Mouse (Mus musculus): ENCODE measurements around the gene Pygo2. TPM values are rescaled to one million over a fixed set of nuclear protein-coding genes. Genes with fewer than 3 reads are reported as not detected.

Gene Pygo2
- polyA plus RNA-seq, 1 experiment = 45.4 TPM

DNA sequence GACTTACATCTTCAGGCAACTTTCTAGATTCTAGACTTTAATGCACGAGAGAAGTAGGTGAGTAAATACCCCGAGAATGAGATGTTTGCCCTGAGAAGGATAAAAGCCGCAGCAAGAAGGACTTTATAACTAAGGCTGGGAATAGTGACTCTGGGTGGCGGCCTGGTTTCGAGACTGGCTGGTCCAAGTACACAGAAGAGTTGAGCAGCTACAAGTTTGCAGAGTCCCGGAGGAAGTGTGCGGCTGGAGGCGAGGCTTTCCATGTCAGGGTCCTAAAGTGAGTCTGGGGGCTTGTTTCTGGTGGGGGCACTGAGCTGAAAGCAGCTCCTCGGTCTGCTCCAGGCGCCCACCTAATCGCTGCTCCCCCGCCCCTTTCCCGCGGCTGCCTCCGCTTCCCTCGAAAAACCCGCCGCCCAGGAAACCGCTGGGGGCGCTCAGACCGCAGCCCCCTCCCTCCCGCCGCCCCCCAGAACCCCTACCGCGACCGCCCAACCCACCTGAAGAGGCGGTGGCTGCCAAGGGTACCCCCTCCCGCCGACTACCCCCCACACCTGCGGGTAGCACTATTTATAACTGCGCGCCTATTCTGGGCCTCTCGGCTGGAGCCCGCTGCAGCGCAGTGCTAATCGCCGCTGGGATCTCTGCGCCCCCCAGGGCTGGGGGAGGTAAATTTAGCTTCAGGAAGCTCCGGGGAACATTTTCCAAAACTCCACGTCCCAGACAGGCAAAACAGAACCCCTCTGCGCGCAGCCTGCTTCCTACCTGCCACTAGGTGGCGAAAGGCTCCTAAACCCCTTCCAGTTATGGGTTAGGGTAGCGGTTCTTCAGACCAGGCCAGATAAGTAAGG lies 34.0 kb upstream of the Pygo2 start:
- Histone ChIP-seq H3K4me1 (ENCODE audit: control insufficient read depth, insufficient read depth, low read length) (no peaks in the 10 kb centered on the region; the same call in 1 of the 2 replicates), H3K27ac (ENCODE audit: control insufficient read depth, insufficient read depth, low read depth, low read length, poor library complexity) (no peak overlapping the region)
- WGBS = under 1% methylated on average over 43 of the region's 44 CpGs

DNA sequence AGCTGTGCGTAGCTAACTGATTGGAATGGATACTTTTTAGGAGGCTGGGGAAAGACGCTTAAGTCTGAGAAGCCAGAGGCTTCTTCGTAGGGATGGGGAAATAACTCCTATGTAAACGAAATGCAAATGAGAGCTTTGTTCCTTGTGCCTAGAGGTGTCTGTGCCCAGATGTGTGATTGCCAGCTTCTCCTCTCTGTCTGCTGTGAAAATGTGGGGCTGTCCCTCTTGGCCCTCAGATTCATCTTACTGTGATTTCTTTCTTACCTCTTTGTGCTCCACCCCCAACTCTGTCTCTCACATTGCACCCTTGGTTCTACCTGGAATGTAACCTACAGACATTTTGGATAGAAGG lies 33.4 kb upstream of the Pygo2 start:
- WGBS = under 1% methylated on average over 4 of the region's 4 CpGs
- no peak overlapping the region for H3K27ac ChIP-seq (ENCODE audit: control insufficient read depth, insufficient read depth, low read depth, low read length, poor library complexity)
- H3K4me3 ChIP-seq (replicated peaks; ENCODE audit: control insufficient read depth, low read depth, low read length) = no peak overlapping the region
- TF ChIP-seq CTCF (IDR thresholded peaks at IDR 0.05; ENCODE audit: control insufficient read depth, insufficient read depth, low read length) = no peak
- no peak for TF ChIP-seq POLR2A (IDR thresholded peaks at IDR 0.05; ENCODE audit: borderline replicate concordance, control insufficient read depth, low read depth, low read length)
- no peaks in the 10 kb centered on the region for H3K4me1 ChIP-seq (ENCODE audit: control insufficient read depth, insufficient read depth, low read length)

More for the DNA sequence above, 34.0 kb upstream of the Pygo2 start:
- TF ChIP-seq POLR2A (IDR thresholded peaks at IDR 0.05; ENCODE audit: borderline replicate concordance, control insufficient read depth, low read depth, low read length) = no peak
- peak; percentile 87 for TF ChIP-seq CTCF (IDR thresholded peaks at IDR 0.05; ENCODE audit: control insufficient read depth, insufficient read depth, low read length)
- peak overlapping the region; percentile 54 for H3K4me3 ChIP-seq (replicated peaks; ENCODE audit: control insufficient read depth, low read depth, low read length)

DNA sequence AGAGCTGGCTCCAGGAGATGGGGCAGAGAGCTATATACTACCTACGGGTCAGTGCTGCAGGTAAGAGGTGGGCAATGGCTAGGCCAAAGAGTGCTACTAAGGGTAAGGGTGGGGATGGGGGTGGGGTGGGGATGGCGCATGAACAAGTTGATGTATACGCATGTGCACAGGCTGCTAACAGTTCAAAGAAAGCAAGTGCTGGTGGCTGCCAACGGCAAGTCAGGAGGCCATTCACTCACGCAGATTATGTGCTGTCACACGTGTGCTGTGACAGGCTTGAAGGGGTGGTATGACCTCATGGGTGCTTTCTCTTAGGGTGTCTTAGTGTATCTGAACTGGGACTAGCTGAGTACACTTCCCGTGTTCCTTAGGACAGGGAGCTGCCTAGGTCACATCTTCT lies 28.7 kb upstream of the Pygo2 start:
- 89% methylated on average over 7 of the region's 7 CpGs for WGBS
- TF ChIP-seq CTCF (IDR thresholded peaks at IDR 0.05; ENCODE audit: control insufficient read depth, insufficient read depth, low read length) = no peak
- no peak for TF ChIP-seq POLR2A (IDR thresholded peaks at IDR 0.05; ENCODE audit: borderline replicate concordance, control insufficient read depth, low read depth, low read length)
- Histone ChIP-seq H3K27ac (ENCODE audit: control insufficient read depth, insufficient read depth, low read depth, low read length, poor library complexity) (no peak overlapping the region), H3K4me1 (ENCODE audit: control insufficient read depth, insufficient read depth, low read length) (no peaks in the 10 kb centered on the region), H3K4me3 (replicated peaks; ENCODE audit: control insufficient read depth, low read depth, low read length) (no peak overlapping the region)

DNA sequence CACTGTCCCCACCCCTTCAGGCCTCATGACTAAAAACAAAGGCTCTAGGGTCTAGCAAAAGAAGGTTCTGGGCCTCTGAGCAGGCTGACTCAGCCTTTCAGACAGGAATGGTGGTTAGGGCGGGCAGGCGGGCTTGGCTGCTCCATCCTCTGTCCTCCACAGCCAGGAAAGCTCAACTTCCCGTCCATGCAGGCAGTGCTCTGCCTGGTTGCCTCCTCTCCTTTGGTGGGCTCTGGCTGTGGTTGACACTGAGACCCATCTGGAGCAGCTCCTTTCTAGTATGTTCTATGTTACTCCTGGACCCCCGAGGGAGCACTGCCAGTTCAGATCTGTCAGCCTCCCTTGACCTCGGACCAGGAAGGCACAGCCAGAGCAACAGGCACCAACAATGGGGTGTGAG lies 27.3 kb upstream of the Pygo2 start, which contains the start of gene Lenep:
TSS of gene Lenep (minus strand) at position 101 of the 400 bp plus-strand sequence.
- no peak within 1 kb of the TSS for H3K4me3 ChIP-seq (replicated peaks; ENCODE audit: control insufficient read depth, low read depth, low read length)
- H3K27ac ChIP-seq (ENCODE audit: control insufficient read depth, insufficient read depth, low read depth, low read length, poor library complexity) = no peak within 1 kb of the TSS
- WGBS = 82% methylated on average over 5 of the region's 5 CpGs
- H3K4me1 ChIP-seq (ENCODE audit: control insufficient read depth, insufficient read depth, low read length) = no peaks in the 10 kb centered on the region
- TF ChIP-seq CTCF (IDR thresholded peaks at IDR 0.05; ENCODE audit: control insufficient read depth, insufficient read depth, low read length) (no peak), POLR2A (IDR thresholded peaks at IDR 0.05; ENCODE audit: borderline replicate concordance, control insufficient read depth, low read depth, low read length) (no peak)

DNA sequence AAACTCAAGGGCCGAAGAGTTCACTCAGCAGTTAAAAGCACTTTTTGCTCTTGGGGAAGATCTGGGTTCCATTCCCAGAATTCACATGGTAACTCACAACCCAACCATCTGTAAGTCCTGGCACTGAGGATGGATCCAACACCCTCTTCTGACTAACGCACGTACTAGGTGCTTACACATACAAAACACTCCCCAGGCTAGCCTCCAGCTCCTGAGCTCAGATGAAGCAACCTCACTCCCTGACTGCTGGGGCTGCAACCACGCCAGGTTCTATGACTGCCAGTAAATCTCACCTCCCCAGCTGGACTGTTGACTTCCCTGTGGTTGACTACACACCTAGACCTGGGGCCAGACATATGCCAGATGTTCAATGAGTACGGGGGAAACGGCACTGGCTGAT lies 23.1 kb upstream of the Pygo2 start:
- Histone ChIP-seq H3K27ac (ENCODE audit: control insufficient read depth, insufficient read depth, low read depth, low read length, poor library complexity) (no peak overlapping the region), H3K4me3 (replicated peaks; ENCODE audit: control insufficient read depth, low read depth, low read length) (no peak overlapping the region), H3K4me1 (ENCODE audit: control insufficient read depth, insufficient read depth, low read length) (no peaks in the 10 kb centered on the region)
- TF ChIP-seq CTCF (IDR thresholded peaks at IDR 0.05; ENCODE audit: control insufficient read depth, insufficient read depth, low read length) = no peak
- TF ChIP-seq POLR2A (IDR thresholded peaks at IDR 0.05; ENCODE audit: borderline replicate concordance, control insufficient read depth, low read depth, low read length) = no peak
- WGBS = 88% methylated on average over 6 of the region's 6 CpGs

DNA sequence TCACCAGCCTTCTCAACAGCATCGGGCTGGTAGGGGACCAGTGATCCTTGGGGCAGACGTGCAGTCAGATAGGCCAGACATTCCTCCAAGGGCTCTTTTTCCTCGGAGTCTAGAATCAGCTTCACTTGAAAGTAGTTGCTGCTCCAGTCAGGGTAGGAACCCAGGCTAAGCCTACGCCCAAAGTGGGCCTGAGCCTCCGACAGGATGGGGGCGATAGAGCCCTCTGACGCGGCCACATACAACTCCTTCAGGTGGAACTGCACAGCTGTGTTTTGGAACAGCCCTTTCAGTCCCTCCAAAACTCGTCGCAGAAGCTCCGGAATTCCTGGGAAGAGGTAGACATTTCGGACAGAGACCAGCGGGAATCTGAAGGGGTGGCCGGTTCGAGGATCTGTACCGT lies 21.6 kb upstream of the Pygo2 start:
- Histone ChIP-seq H3K27ac (ENCODE audit: control insufficient read depth, insufficient read depth, low read depth, low read length, poor library complexity) (no peak overlapping the region), H3K4me1 (ENCODE audit: control insufficient read depth, insufficient read depth, low read length) (no peaks in the 10 kb centered on the region), H3K4me3 (replicated peaks; ENCODE audit: control insufficient read depth, low read depth, low read length) (no peak overlapping the region)
- WGBS = 90% methylated on average over 16 of the region's 16 CpGs
- TF ChIP-seq POLR2A (IDR thresholded peaks at IDR 0.05; ENCODE audit: borderline replicate concordance, control insufficient read depth, low read depth, low read length) = no peak
- no peak for TF ChIP-seq CTCF (IDR thresholded peaks at IDR 0.05; ENCODE audit: control insufficient read depth, insufficient read depth, low read length)

DNA sequence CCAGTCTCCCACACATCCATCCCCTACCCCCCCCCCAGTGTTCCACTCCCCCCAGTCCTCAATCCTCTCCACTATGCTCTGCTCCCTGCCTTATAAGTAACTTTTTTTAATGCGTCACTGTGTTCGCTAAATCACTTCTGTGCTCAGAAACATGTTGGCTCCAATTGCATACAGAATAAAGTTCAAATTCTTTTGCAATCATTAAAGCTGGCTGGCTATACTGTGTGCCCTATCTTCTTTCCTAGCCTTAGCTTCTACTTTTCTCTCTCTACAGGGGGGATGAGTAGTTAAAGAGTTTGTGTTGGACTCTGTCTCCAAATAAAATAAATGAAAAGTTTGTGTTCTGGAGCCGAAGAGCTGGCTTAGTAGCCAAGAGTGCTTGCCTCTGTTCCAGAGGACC lies 20.3 kb upstream of the Pygo2 start:
- WGBS = 90% methylated on average over 3 of the region's 3 CpGs
- TF ChIP-seq POLR2A (IDR thresholded peaks at IDR 0.05; ENCODE audit: borderline replicate concordance, control insufficient read depth, low read depth, low read length) (no peak), CTCF (IDR thresholded peaks at IDR 0.05; ENCODE audit: control insufficient read depth, insufficient read depth, low read length) (no peak)

DNA sequence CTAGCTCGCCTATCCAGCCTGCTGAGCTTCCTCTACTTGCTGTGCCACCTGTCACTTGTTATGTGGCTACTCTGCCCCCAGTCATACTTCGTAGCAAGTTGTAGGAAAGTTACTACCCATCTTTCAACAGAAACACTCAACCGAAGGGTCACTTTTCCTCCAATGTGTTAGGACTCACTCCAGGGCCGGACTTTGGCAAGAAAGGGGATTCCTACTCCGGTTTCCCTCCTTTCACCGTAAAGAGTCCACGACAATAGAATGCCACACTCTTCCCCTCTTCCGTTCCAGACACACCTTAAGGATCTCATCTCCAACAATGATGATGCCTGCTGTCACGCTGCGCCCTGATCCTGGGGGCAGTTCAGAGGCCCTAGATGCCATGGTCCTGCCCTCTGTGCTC lies 19.1 kb upstream of the Pygo2 start:
- TF ChIP-seq CTCF (IDR thresholded peaks at IDR 0.05; ENCODE audit: control insufficient read depth, insufficient read depth, low read length) = no peak
- no peak for TF ChIP-seq POLR2A (IDR thresholded peaks at IDR 0.05; ENCODE audit: borderline replicate concordance, control insufficient read depth, low read depth, low read length)
- Histone ChIP-seq H3K4me1 (ENCODE audit: control insufficient read depth, insufficient read depth, low read length) (no peaks in the 10 kb centered on the region), H3K27ac (ENCODE audit: control insufficient read depth, insufficient read depth, low read depth, low read length, poor library complexity) (no peak overlapping the region), H3K4me3 (replicated peaks; ENCODE audit: control insufficient read depth, low read depth, low read length) (peak overlapping the region; percentile 73)
- 77% methylated on average over 10 of the region's 10 CpGs for WGBS

More for the DNA sequence above, 20.3 kb upstream of the Pygo2 start:
- Histone ChIP-seq H3K4me1 (ENCODE audit: control insufficient read depth, insufficient read depth, low read length) (no peaks in the 10 kb centered on the region), H3K4me3 (replicated peaks; ENCODE audit: control insufficient read depth, low read depth, low read length) (no peak overlapping the region), H3K27ac (ENCODE audit: control insufficient read depth, insufficient read depth, low read depth, low read length, poor library complexity) (no peak overlapping the region)
